Mouse (Mus musculus): ENCODE results near the gene Hpse2.
"Not testable (repeated sequence)": the region's sequence is repeated elsewhere in the genome, so short reads cannot be mapped to it uniquely, and the experiment has no call there.

- TF ChIP-seq CTCF, EP300 (IDR thresholded peaks at IDR 0.05; ENCODE audit: low read depth): not testable (repeated sequence)
Measured at GRCm38 (mm10) chr19:43281336-43281735, 106.8 kb downstream of the Hpse2 start.

Measured in liver, embryonic 14.5 days (tissue).